Mouse (Mus musculus) heart, embryonic 12.5 days (tissue): ENCODE results near the gene Gas8. TPM values are rescaled to one million over a fixed set of nuclear protein-coding genes. Genes with fewer than 3 reads are reported as not detected.
A peak's percentile ranks its signal among the peaks of the same experiment; 100 is the strongest.
"Not testable (repeated sequence)": the region's sequence is repeated elsewhere in the genome, so short reads cannot be mapped to it uniquely, and the experiment has no call there.

Experiments used
- ATAC-seq: fragments of 200-750 bp; cut with Nextera tagmentation; 2 replicates; pipeline ENCODE4 v1.8.0; 2017; ENCODE audit warnings: moderate TSS enrichment, moderate library complexity; ENCODE audit not compliant: insufficient number of reproducible peaks, low FRiP score
- H3K27ac ChIP-seq: fragments of 300-500 bp; sonication (generic); 2 replicates; pipeline ENCODE4 v1.5.1; 2016; ENCODE audit warnings: mild to moderate bottlenecking, moderate library complexity; ENCODE audit not compliant: poor library complexity, severe bottlenecking
- H3K27me3 ChIP-seq: fragments of 300-500 bp; sonication (generic); replicated peaks from 2 replicates; pipeline ENCODE4 v1.6.1; 2016; ENCODE audit warnings: mild to moderate bottlenecking, moderate library complexity
- H3K36me3 ChIP-seq: fragments of 300-500 bp; sonication (generic); 2 replicates; pipeline ENCODE4 v1.6.1; 2016; ENCODE audit warnings: mild to moderate bottlenecking, moderate library complexity
- H3K4me1 ChIP-seq: fragments of 300-500 bp; sonication (generic); replicated peaks from 2 replicates; pipeline ENCODE4 v1.6.1; 2016; ENCODE audit warnings: mild to moderate bottlenecking
- H3K4me2 ChIP-seq: fragments of 300-500 bp; sonication (generic); 2 replicates; pipeline ENCODE4 v1.6.1; 2016; ENCODE audit warnings: mild to moderate bottlenecking, moderate library complexity
- H3K4me3 ChIP-seq: fragments of 300-500 bp; sonication (generic); 2 replicates; pipeline ENCODE4 v1.5.1; 2016; ENCODE audit warnings: mild to moderate bottlenecking
- H3K9ac ChIP-seq: fragments of 300-500 bp; sonication (generic); 2 replicates; pipeline ENCODE4 v1.6.1; 2016; ENCODE audit warnings: mild to moderate bottlenecking, moderate library complexity
- H3K9me3 ChIP-seq: fragments of 300-500 bp; sonication (generic); replicated peaks from 2 replicates; pipeline ENCODE4 v1.6.1; 2016; ENCODE audit warnings: mild to moderate bottlenecking, moderate library complexity
- WGBS: fragments of 180-500 bp; shearing (Covaris S2); methylation state at CpG from one replicate; pipeline ENCODE4 v1.1.7; 2016; 5-methylcytosine and 5-hydroxymethylcytosine counted together
- polyA plus RNA-seq: library from polyadenylated mRNA; unstranded; fragments of >200 nt; fragmentation: Nextera tagmentation; extraction: Ambion mirVana; gene quantifications from 2 replicates; pipeline ENCODE4 v1.2.1, GENCODE M21; 2016

Gene Gas8
- 14.4 and 15.8 TPM in 2 replicates for polyA plus RNA-seq

DNA sequence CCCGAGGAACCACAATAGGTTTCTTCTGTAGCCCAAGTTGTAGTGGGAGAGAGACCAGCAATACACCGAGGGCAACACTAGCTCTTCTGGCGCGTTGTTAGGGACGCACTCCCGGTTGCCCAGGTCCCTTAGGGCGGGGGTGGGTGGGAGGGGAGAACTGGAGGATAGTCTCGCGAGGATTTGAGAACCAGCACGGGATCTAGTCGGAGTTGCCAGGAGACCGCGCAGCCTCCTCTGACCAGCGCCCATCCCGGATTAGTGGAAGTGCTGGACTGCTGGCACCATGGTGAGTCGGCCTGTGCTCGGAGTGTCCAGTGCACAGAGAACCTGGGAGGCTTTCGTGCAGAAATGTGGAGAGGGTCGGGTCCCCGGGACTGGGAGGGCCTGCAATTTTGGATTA, at the start of gene Gas8:
Gene Gas8 (plus strand): TSS at position 168 of the 400 bp plus-strand sequence.
- Histone ChIP-seq H3K27me3 (peaks cover 39% of the 10 kb centered on the region), H3K27ac (no peak within 1 kb of the TSS), H3K4me1 (peaks cover 29% of the 10 kb centered on the region), H3K9ac (peak within 1 kb of the TSS; percentile 75), H3K4me3 (peak within 1 kb of the TSS; percentile 62), H3K9me3 (no peaks in the 10 kb centered on the region), H3K36me3 (peaks cover 25% of the 10 kb centered on the region), H3K4me2 (peak within 1 kb of the TSS; percentile 84)
- peak; percentile 91 for ATAC-seq
- under 1% methylated on average over 20 of the region's 20 CpGs for WGBS

DNA sequence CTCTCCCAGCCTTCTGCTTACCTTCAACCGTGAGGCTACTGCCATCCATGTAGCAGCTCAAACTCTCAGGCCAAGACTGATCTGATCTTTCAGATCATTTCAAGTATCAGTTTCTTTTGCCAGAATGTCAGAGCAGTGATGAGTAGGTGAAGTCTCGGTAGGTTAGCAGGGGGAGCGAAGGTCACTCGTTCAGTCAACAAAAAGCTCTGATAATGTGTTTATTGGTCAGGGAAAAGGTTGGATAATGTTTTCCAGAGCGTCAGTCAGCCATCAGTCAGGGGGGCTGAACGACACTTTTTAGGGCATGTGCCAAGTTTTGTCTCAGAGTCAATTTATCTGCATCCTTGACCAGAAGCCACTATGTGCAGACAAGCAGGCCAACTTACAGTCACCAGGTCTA, 45.6 kb upstream of the Gas8 start:
- ATAC-seq, H3K36me3 ChIP-seq, H3K27me3 ChIP-seq, H3K9me3 ChIP-seq, H3K9ac ChIP-seq, H3K4me2 ChIP-seq, H3K27ac ChIP-seq, H3K4me1 ChIP-seq, H3K4me3 ChIP-seq: not testable (repeated sequence)
- whole genome bisulfite sequencing = 64% methylated on average over 6 of the region's 6 CpGs

DNA sequence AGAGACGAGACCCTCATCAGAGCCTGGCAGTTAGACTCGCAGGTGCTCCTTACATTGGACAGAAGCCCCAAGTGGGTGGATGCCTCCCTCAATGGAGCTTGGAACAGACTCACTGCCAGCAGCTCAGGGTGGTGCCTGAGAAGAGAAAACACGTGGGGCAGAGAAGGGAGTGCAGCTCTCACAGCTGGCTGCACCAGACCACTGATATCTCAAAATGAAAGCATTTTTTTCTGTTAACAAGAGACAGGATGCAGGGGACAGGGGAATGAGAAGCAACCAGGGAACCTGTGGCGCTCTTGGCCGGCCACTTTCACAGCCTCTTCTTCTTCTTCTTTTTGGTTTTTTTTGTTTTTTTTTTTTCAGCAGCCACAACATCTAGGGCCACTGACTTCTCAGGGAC, 44.1 kb upstream of the Gas8 start:
- peaks cover 19% of the 10 kb centered on the region for H3K4me1 ChIP-seq
- H3K9ac ChIP-seq, H3K4me3 ChIP-seq, H3K36me3 ChIP-seq, H3K4me2 ChIP-seq, ATAC-seq, H3K27ac ChIP-seq, H3K27me3 ChIP-seq, H3K9me3 ChIP-seq: not testable (repeated sequence)
- WGBS = 45% methylated on average over 5 of the region's 5 CpGs

DNA sequence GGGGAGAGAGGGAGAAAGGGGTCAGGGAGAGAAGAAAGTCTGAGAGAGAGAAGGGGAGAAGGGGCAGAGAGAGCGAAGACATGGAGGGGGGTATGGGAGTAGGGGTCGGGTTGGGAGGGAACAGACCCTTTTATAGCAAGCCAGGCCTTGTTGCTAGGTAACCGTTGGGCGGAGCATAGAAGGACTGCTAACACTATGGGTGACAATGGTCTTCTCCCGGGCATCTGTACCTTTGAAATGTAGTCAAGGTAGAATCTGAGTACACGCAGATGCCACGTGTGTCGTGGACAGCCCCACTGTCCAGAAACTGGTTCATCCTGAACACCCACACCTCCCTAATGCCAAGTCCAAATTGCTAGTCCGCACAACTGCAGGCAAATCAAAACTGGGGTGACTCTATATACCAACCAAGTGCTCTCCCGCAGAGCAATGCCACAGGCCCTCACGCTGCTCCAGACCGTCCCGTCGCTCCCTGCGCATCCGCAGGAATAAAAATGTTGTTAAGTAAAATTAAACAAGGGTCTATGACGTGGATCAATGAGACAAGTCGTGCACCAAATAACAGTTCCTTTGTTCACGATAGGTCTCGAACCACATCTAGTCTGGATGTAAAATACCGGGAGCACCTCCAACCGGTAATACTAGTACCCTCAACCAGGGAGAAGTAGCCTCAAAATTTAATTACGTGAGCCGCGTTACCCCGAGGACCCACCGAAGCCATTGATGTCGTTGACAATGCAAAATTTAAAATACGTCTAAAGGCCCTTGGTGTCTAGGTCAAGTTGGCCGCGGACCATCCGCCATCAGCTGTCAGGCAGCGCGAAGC, 41.5 kb upstream of the Gas8 start:
- 0 out of 2 replicates have a peak, but pooled peaks have one; percentile 26 for ATAC-seq
- H3K9ac ChIP-seq = peak overlapping the region; percentile 84
- 9% methylated on average over 34 of the region's 34 CpGs for whole genome bisulfite sequencing
- H3K4me2 ChIP-seq = peak overlapping the region; percentile 82
- peaks cover 19% of the 10 kb centered on the region for H3K4me1 ChIP-seq
- no peaks in the 10 kb centered on the region for H3K9me3 ChIP-seq
- H3K27me3 ChIP-seq = no peaks in the 10 kb centered on the region
- peaks cover 21% of the 10 kb centered on the region for H3K36me3 ChIP-seq
- H3K4me3 ChIP-seq = peak overlapping the region; percentile 90
- H3K27ac ChIP-seq = peak overlapping the region; percentile 97

DNA sequence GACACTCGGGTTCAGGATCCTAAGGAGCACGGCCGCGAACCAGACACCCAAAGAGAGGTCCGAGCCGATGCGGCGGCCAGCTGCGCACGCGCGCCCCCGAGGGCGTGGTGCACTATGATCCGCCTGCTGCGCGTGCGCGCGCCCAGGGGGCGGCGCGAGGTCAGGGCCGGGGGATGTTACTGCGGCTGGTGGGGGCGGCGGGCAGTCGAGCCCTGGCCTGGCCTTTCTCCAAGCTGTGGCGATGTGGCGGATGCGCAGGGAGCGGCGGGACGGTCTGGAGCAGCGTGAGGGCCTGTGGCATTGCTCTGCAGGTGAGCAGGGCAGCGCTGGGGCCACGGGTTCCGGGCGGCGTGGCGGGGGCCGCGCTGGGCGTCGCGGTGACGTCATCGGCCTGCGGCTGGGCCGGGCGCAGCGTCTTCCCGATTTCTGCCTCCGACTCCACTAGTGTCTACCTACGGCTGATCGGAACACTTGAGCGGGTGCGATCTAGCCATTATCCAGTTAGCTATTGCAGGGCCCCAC, 40.8 kb upstream of the Gas8 start, which contains the start of gene Afg3l1:
Gene Afg3l1 (plus strand): TSS at position 167 of the 522 bp plus-strand sequence.
- Histone ChIP-seq H3K36me3 (peaks cover 27% of the 10 kb centered on the region), H3K4me2 (peak within 1 kb of the TSS; percentile 82), H3K27ac (peak within 1 kb of the TSS; percentile 97), H3K9ac (peak within 1 kb of the TSS; percentile 84), H3K9me3 (no peaks in the 10 kb centered on the region), H3K4me1 (peaks cover 19% of the 10 kb centered on the region), H3K4me3 (peak within 1 kb of the TSS; percentile 90), H3K27me3 (no peaks in the 10 kb centered on the region)
- WGBS = under 1% methylated on average over 55 of the region's 58 CpGs
- peak; percentile 97 for ATAC-seq

DNA sequence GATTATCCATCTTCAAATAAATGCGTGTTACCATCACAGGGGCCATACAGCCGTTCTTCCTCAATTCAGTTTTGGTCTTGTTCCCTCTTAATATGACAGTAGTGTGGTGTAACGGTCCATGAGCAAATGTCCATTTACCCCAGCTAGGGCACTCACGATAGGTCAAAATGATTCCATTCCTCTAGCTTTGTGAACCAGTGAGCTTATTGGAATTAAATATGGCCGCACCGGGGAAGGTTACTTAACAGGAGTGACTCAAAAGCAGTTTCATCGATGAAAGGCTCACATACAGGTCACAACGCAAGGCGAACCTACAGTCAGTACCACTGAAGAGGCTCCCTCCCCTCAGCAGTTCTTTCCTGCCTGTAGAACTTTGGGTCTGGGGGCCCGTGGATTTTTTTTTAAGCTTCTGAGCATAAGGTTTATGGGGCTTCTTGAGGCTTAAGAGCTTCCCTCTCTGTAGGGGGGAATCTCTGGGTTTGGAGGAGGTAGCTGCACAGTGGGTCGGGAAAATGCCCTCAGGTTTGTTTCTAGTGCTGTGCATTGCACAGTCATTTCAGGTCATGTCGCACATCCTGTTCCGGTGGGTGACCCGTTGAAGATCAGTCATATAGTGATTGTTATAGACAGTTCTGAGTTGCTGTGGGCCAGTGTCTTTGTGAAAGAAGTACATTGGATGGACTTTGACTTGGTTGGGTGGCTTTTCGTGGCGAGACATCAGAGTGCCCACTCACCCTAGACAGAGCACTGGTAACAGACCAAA, 40.0 kb upstream of the Gas8 start:
- Histone ChIP-seq H3K27ac (peak overlapping the region; percentile 97), H3K9me3 (no peaks in the 10 kb centered on the region), H3K27me3 (no peaks in the 10 kb centered on the region), H3K4me2 (peak overlapping the region; percentile 82), H3K4me3 (peak overlapping the region; percentile 90), H3K9ac (peak overlapping the region; percentile 84), H3K36me3 (peaks cover 34% of the 10 kb centered on the region), H3K4me1 (peaks cover 19% of the 10 kb centered on the region)
- no peak for ATAC-seq
- 35% methylated on average over 16 of the region's 16 CpGs for WGBS

DNA sequence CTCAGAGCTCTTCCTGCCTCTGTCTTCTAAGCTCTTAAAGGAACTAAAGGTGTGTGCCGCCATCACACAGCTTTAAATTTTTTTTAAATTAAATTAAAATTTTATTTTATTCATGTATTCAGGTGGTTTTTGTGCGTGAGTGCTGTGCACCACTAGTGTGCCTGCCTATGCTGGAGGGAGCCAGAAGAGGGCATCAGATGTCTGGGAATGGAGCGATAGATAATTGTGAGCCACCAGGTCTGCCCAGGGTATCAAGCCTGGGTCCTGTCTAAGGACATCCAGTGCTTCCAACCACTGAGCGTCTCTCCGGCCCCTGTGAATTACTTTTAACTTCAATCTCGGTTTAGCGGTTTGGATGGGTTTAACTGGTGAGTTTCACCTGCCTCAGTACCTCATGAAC, 36.0 kb upstream of the Gas8 start:
- H3K9ac ChIP-seq = no peak overlapping the region
- H3K4me1 ChIP-seq = peaks cover 10% of the 10 kb centered on the region
- ATAC-seq = no peak
- no peak overlapping the region for H3K4me2 ChIP-seq
- 86% methylated on average over 7 of the region's 7 CpGs for WGBS
- peaks cover 72% of the 10 kb centered on the region for H3K36me3 ChIP-seq
- H3K27ac ChIP-seq = no peak overlapping the region
- H3K27me3 ChIP-seq = no peaks in the 10 kb centered on the region
- H3K9me3 ChIP-seq = no peaks in the 10 kb centered on the region
- H3K4me3 ChIP-seq = no peak overlapping the region

DNA sequence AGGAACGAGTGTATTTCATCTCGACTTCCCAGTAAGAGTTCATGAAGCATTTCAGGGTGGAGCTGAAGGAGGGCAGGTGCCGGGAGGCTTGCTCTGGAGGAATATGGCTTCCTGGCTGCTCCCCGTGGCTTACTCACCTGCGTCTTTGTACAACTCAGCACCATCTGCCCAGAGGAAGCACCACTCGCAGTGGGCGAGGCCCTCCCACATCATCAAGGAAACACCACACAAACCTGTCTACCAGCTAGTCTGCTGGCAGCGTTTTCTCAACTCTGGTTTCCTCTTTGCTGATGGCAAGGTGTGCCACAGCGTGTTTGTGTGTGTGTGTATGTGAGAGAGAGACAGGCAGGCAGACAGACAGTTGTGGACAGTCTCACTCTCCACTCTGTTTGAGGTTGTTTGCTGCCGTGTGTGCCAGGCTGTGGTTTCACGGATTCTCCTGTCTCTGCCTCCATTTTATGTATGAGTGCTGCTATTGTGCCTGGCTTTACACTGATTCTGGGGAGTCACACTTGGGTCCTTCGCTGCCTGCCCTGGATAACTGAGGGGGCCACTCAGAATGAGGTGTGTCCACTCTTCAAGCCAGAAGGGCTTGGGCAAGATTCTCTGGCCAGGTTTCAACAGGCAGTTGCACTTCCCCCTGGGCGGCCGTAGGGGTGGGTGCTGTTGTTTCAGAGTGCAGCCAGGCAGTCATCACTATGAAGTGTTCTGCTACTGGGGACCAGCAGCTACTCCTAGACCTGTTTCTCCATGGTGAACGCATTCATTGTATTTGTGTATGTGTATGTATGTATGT, 27.2 kb upstream of the Gas8 start:
- Histone ChIP-seq H3K27ac (no peak overlapping the region), H3K4me1 (no peaks in the 10 kb centered on the region), H3K4me2 (no peak overlapping the region), H3K9me3 (no peaks in the 10 kb centered on the region), H3K9ac (no peak overlapping the region), H3K4me3 (no peak overlapping the region), H3K36me3 (peaks cover 96% of the 10 kb centered on the region), H3K27me3 (no peaks in the 10 kb centered on the region)
- no peak for ATAC-seq
- 87% methylated on average over 15 of the region's 15 CpGs for WGBS

DNA sequence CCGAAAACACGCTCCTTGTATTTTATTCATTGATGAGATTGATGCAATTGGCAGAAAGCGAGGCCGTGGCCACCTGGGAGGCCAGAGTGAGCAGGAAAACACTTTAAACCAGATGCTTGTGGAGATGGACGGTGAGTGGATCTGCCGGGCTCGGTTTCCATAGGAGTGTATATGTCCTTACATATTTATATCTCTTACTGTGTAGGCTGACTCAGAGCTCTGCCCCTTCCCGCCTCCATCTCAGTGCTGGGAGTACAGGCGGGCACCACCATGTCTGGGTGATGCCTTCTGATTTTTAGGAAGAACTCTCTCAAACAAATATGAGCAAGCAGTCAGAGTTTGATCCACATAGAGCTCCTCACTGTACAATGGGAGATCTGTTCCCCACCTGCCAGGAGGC, 25.7 kb upstream of the Gas8 start:
- ATAC-seq = no peak
- Histone ChIP-seq H3K4me3 (no peak overlapping the region), H3K9ac (no peak overlapping the region), H3K36me3 (peaks cover 96% of the 10 kb centered on the region), H3K4me2 (no peak overlapping the region), H3K27me3 (no peaks in the 10 kb centered on the region), H3K9me3 (no peaks in the 10 kb centered on the region), H3K27ac (no peak overlapping the region), H3K4me1 (no peaks in the 10 kb centered on the region)
- 92% methylated on average over 9 of the region's 9 CpGs for WGBS

DNA sequence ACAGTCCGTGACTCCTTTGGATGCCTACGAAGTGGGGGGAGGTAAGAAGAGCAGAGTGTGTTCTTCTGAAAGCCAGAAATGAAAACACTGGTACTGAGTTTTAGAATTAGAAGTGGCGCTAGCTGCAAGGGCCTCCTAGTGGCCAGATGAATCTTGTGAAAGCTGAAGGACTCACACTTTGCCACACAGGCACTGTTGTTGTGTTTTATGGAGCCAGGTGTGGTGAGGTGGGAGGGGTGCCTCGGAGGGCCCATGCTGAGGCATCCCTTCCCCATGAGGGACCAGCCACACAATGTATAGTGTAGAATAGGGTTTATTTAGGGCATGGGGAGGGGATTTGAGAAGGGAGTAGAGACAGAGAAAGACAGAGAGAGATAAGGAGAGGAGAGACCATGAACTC, 20.9 kb upstream of the Gas8 start:
- peaks cover 99% of the 10 kb centered on the region for H3K36me3 ChIP-seq
- WGBS = 85% methylated on average over 4 of the region's 4 CpGs
- H3K9me3 ChIP-seq = no peaks in the 10 kb centered on the region
- no peak overlapping the region for H3K27ac ChIP-seq
- H3K4me1 ChIP-seq = no peaks in the 10 kb centered on the region
- H3K9ac ChIP-seq = no peak overlapping the region
- H3K4me2 ChIP-seq = no peak overlapping the region
- no peak overlapping the region for H3K4me3 ChIP-seq
- no peak for ATAC-seq
- H3K27me3 ChIP-seq = no peaks in the 10 kb centered on the region
